Mouse (Mus musculus): ENCODE data around the gene Adcy1. TPM values are rescaled to one million over a fixed set of nuclear protein-coding genes. Genes with fewer than 3 reads are reported as not detected.

Gene Adcy1
- polyA plus RNA-seq, 2 experiments, result 0.13 to 0.24 TPM

DNA sequence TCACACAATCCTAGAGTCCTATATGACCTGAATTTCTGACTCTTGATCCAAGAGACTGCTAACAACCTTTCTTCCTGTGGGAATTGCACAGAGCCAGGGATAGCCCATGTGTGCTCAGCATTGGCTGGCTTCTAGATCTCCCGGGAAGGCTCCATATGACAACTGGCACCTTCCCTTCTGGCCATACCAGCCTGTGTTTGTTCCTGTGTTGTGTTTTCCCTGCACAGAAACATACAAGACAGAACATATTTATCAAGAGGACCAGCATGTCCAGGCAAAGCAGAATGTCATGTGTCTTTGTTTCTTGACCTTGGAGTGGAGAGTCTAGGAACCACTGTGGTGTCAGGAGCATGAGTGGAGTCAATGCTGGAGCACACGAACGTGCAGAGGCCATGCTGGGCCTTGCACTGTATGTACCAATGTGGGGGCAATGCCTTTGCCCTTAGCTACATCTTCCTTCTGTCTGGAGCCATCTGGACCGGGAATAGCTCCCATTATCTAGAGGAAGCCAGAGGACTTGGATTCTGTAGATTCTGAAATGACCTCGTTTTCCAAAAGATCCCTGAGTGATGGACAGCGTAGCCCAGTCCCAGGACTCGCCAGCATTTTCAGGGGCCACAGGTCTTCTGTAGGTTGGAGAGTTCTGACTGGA lies 69.6 kb downstream of the Adcy1 start:
- no peak overlapping the region for H3K27ac ChIP-seq
- ATAC-seq (ENCODE audit: insufficient read depth), result no peak
- H3K27me3 ChIP-seq (ENCODE audit: control insufficient read depth, insufficient read depth, low read length), result no peaks in the 10 kb centered on the region
- WGBS (ENCODE audit: insufficient replicate concordance), result 57% methylated on average over 7 of the region's 7 CpGs
- no peak for DNase-seq (ENCODE audit: low read depth in 3 of 3, low spot score in 3 of 3)
- H3K36me3 ChIP-seq (replicated peaks; ENCODE audit: control insufficient read depth, insufficient read depth, low read depth), result no peaks in the 10 kb centered on the region
- H3K4me3 ChIP-seq (ENCODE audit: insufficient read depth in 1 of 2, low read depth in 2 of 2, low read length in 2 of 2), result no peak overlapping the region
- no peaks in the 10 kb centered on the region for H3K9me3 ChIP-seq (ENCODE audit: control insufficient read depth, low read length)
- TF ChIP-seq EP300 (IDR thresholded peaks at IDR 0.05; ENCODE audit: low read depth) (no peak), CTCF (IDR thresholded peaks at IDR 0.05; ENCODE audit: low read depth) (no peak)
- H3K4me1 ChIP-seq (replicated peaks; ENCODE audit: control insufficient read depth in 2 of 2, insufficient read depth in 2 of 2, low read length in 1 of 2), result peaks cover 0 to 4% of the 10 kb centered on the region in 2 experiments; a peak in 1 of 4 replicates
- H3K9ac ChIP-seq (replicated peaks), result no peak overlapping the region
- no peak overlapping the region for H3K4me2 ChIP-seq (ENCODE audit: low read depth)

- Histone ChIP-seq H3K27me3 (ENCODE audit: control insufficient read depth, insufficient read depth, low read length) (no peaks in the 10 kb centered on the region), H3K9ac (replicated peaks) (no peak overlapping the region), H3K9me3 (ENCODE audit: control insufficient read depth, low read length) (no peaks in the 10 kb centered on the region), H3K36me3 (replicated peaks; ENCODE audit: control insufficient read depth, insufficient read depth, low read depth) (no peaks in the 10 kb centered on the region), H3K27ac (no peak overlapping the region), H3K4me2 (ENCODE audit: low read depth) (no peak overlapping the region), H3K4me1 (replicated peaks; ENCODE audit: control insufficient read depth in 2 of 2, insufficient read depth in 2 of 2, low read length in 1 of 2) (peaks cover 0 to 4% of the 10 kb centered on the region in 2 experiments; a peak in 1 of 4 replicates), H3K4me3 (ENCODE audit: insufficient read depth in 1 of 2, low read depth in 2 of 2, low read length in 2 of 2) (no peak overlapping the region)
- DNase-seq (ENCODE audit: low read depth in 3 of 3, low spot score in 3 of 3) (no peak), ATAC-seq (ENCODE audit: insufficient read depth) (no peak)
- TF ChIP-seq EP300 (IDR thresholded peaks at IDR 0.05; ENCODE audit: low read depth), result no peak
- no peak for TF ChIP-seq CTCF (IDR thresholded peaks at IDR 0.05; ENCODE audit: low read depth)
- WGBS (ENCODE audit: insufficient replicate concordance), result 54% methylated on average over 5 of the region's 5 CpGs
These were observed 70.4 kb downstream of the Adcy1 start for GRCm38 (mm10) chr11:7133736-7134135.

GRCm38 (mm10) chr11:7134319-7134718 lies 71.0 kb downstream of the Adcy1 start:
- no peak overlapping the region for H3K27ac ChIP-seq
- DNase-seq (ENCODE audit: low read depth in 3 of 3, low spot score in 3 of 3) (no peak), ATAC-seq (ENCODE audit: insufficient read depth) (no peak)
- 64% methylated on average over 5 of the region's 5 CpGs for WGBS (ENCODE audit: insufficient replicate concordance)
- no peaks in the 10 kb centered on the region for H3K27me3 ChIP-seq (ENCODE audit: control insufficient read depth, insufficient read depth, low read length)
- TF ChIP-seq CTCF (IDR thresholded peaks at IDR 0.05; ENCODE audit: low read depth) (no peak), EP300 (IDR thresholded peaks at IDR 0.05; ENCODE audit: low read depth) (no peak)
- no peaks in the 10 kb centered on the region for H3K36me3 ChIP-seq (replicated peaks; ENCODE audit: control insufficient read depth, insufficient read depth, low read depth)
- H3K9me3 ChIP-seq (ENCODE audit: control insufficient read depth, low read length), result no peaks in the 10 kb centered on the region
- H3K4me2 ChIP-seq (ENCODE audit: low read depth), result no peak overlapping the region
- no peak overlapping the region for H3K4me3 ChIP-seq (ENCODE audit: insufficient read depth in 1 of 2, low read depth in 2 of 2, low read length in 2 of 2)
- peaks cover 0 to 4% of the 10 kb centered on the region in 2 experiments; a peak in 1 of 4 replicates for H3K4me1 ChIP-seq (replicated peaks; ENCODE audit: control insufficient read depth in 2 of 2, insufficient read depth in 2 of 2, low read length in 1 of 2)
- no peak overlapping the region for H3K9ac ChIP-seq (replicated peaks)

GRCm38 (mm10) chr11:7135301-7135700 lies 72.0 kb downstream of the Adcy1 start:
- Histone ChIP-seq H3K4me3 (ENCODE audit: insufficient read depth in 1 of 2, low read depth in 2 of 2, low read length in 2 of 2) (no peak overlapping the region), H3K9ac (replicated peaks) (no peak overlapping the region), H3K27ac (no peak overlapping the region), H3K4me2 (ENCODE audit: low read depth) (no peak overlapping the region), H3K36me3 (replicated peaks; ENCODE audit: control insufficient read depth, insufficient read depth, low read depth) (no peaks in the 10 kb centered on the region), H3K9me3 (ENCODE audit: control insufficient read depth, low read length) (no peaks in the 10 kb centered on the region), H3K4me1 (replicated peaks; ENCODE audit: control insufficient read depth in 2 of 2, insufficient read depth in 2 of 2, low read length in 1 of 2) (peaks cover 0 to 4% of the 10 kb centered on the region in 2 experiments; a peak in 1 of 4 replicates), H3K27me3 (ENCODE audit: control insufficient read depth, insufficient read depth, low read length) (no peaks in the 10 kb centered on the region)
- DNase-seq (ENCODE audit: low read depth in 3 of 3, low spot score in 3 of 3) (no peak), ATAC-seq (ENCODE audit: insufficient read depth) (no peak)
- 73% methylated on average over 6 of the region's 6 CpGs for WGBS (ENCODE audit: insufficient replicate concordance)
- no peak for TF ChIP-seq CTCF (IDR thresholded peaks at IDR 0.05; ENCODE audit: low read depth)
- TF ChIP-seq EP300 (IDR thresholded peaks at IDR 0.05; ENCODE audit: low read depth), result no peak

DNA sequence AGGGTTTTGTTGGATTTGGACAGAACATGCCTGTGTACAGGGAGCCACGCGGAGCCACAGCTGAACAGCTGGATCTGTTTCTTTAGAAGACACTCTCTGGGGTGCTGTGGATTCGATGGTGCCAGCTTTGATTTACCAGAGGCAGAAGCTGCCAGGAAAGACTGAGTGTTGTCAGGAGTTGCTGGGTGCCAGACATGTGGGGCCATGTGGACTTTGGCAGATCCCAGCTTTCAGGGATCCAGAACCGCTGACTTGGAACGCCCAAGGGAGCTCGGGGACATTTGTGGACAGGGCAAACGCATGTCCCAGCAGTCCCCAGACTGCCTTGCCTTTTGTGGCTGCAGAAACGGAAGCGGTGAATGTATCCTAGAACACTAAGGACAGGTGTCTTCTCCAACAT lies 72.5 kb downstream of the Adcy1 start:
- peaks cover 0 to 4% of the 10 kb centered on the region in 2 experiments; a peak in 1 of 4 replicates for H3K4me1 ChIP-seq (replicated peaks; ENCODE audit: control insufficient read depth in 2 of 2, insufficient read depth in 2 of 2, low read length in 1 of 2)
- no peaks in the 10 kb centered on the region for H3K36me3 ChIP-seq (replicated peaks; ENCODE audit: control insufficient read depth, insufficient read depth, low read depth)
- no peak overlapping the region for H3K9ac ChIP-seq (replicated peaks)
- WGBS (ENCODE audit: insufficient replicate concordance), result 69% methylated on average over 9 of the region's 9 CpGs
- no peak for ATAC-seq (ENCODE audit: insufficient read depth)
- no peak overlapping the region for H3K4me3 ChIP-seq (ENCODE audit: insufficient read depth in 1 of 2, low read depth in 2 of 2, low read length in 2 of 2)
- no peaks in the 10 kb centered on the region for H3K27me3 ChIP-seq (ENCODE audit: control insufficient read depth, insufficient read depth, low read length)
- no peaks in the 10 kb centered on the region for H3K9me3 ChIP-seq (ENCODE audit: control insufficient read depth, low read length)
- no peak overlapping the region for H3K4me2 ChIP-seq (ENCODE audit: low read depth)
- H3K27ac ChIP-seq, result no peak overlapping the region
- DNase-seq (ENCODE audit: low read depth in 3 of 3, low spot score in 3 of 3), result no peak
- TF ChIP-seq EP300 (IDR thresholded peaks at IDR 0.05; ENCODE audit: low read depth) (no peak), CTCF (IDR thresholded peaks at IDR 0.05; ENCODE audit: low read depth) (no peak)
